Mouse (Mus musculus) thymus, postnatal 10 days (tissue): ENCODE data around the gene Olah.

Experiments
- DNase-seq, 2 experiments: peaks; one replicate each; pipeline ENCODE4 v3.0.0; 2021; ENCODE audit warnings: low spot score in 2 of 2

Olah gene

GRCm38 (mm10) chr2:3353160-3353559 lies 43.9 kb downstream of the Olah start:
- no peak for DNase-seq

GRCm38 (mm10) chr2:3348919-3349318 lies 48.1 kb downstream of the Olah start:
- peak in 1 of 2 experiments; percentile 28 for DNase-seq

- DNase-seq, result no peak
Measured at GRCm38 (mm10) chr2:3348422-3348821, 48.6 kb downstream of the Olah start.

GRCm38 (mm10) chr2:3335611-3336301 lies 61.3 kb downstream of the Olah start, which contains the start of gene Acbd7:
Gene Acbd7 (plus strand): TSS chr2:3336168.
- DNase-seq, result peak; percentile 54 to 56

- no peak for DNase-seq
Measured at GRCm38 (mm10) chr2:3333761-3334160, 63.2 kb downstream of the Olah start.

- peak; percentile 94 to 97 for DNase-seq
Measured at GRCm38 (mm10) chr2:3332484-3333242, 64.3 kb downstream of the Olah start, which contains the start of gene Rpp38. Gene Rpp38 (minus strand): TSS chr2:3332643.

GRCm38 (mm10) chr2:3332056-3332455 lies 65.0 kb downstream of the Olah start:
- DNase-seq, result no peak

- DNase-seq, result no peak
Measured at GRCm38 (mm10) chr2:3331071-3331703, 65.8 kb downstream of the Olah start.

- no peak for DNase-seq
Measured at GRCm38 (mm10) chr2:3327351-3327750, 69.7 kb downstream of the Olah start.

GRCm38 (mm10) chr2:3326547-3326946 lies 70.5 kb downstream of the Olah start:
- DNase-seq, result no peak

GRCm38 (mm10) chr2:3324381-3325130 lies 72.5 kb downstream of the Olah start:
- no peak for DNase-seq

GRCm38 (mm10) chr2:3323132-3323531 lies 73.9 kb downstream of the Olah start:
- no peak for DNase-seq

- no peak for DNase-seq
Measured at GRCm38 (mm10) chr2:3305426-3306025, 91.5 kb downstream of the Olah start.

GRCm38 (mm10) chr2:3295826-3296225 lies 101.2 kb downstream of the Olah start:
- no peak for DNase-seq

GRCm38 (mm10) chr2:3292170-3292569 lies 104.8 kb downstream of the Olah start:
- DNase-seq, result no peak
